Mouse (Mus musculus) forebrain, embryonic 12.5 days (tissue): Measurements from ENCODE around the gene 1810010D01Rik. TPM values are rescaled to one million over a fixed set of nuclear protein-coding genes. Genes with fewer than 3 reads are reported as not detected.

Experiments
- ATAC-seq: fragments of 200-750 bp; cut with Nextera tagmentation; 2 replicates; pipeline ENCODE4 v1.8.0; 2017; ENCODE audit warnings: moderate TSS enrichment; ENCODE audit not compliant: low FRiP score
- H3K27ac ChIP-seq: fragments of 300-500 bp; sonication (generic); 2 replicates; pipeline ENCODE4 v1.5.1; 2016; ENCODE audit warnings: mild to moderate bottlenecking
- H3K27me3 ChIP-seq: fragments of 300-500 bp; sonication (generic); 2 replicates; pipeline ENCODE4 v1.6.1; 2016; ENCODE audit warnings: mild to moderate bottlenecking
- H3K36me3 ChIP-seq: fragments of 300-500 bp; sonication (generic); replicated peaks from 2 replicates; pipeline ENCODE4 v1.6.1; 2016; ENCODE audit warnings: mild to moderate bottlenecking
- H3K4me1 ChIP-seq: fragments of 300-500 bp; sonication (generic); 2 replicates; pipeline ENCODE4 v1.6.1; 2016
- H3K4me2 ChIP-seq: fragments of 300-500 bp; sonication (generic); 2 replicates; pipeline ENCODE4 v1.6.1; 2016; ENCODE audit warnings: mild to moderate bottlenecking, moderate library complexity
- H3K4me3 ChIP-seq: fragments of 300-500 bp; sonication (generic); replicated peaks from 2 replicates; pipeline ENCODE4 v1.5.1; 2016; ENCODE audit warnings: mild to moderate bottlenecking
- H3K9ac ChIP-seq: fragments of 300-500 bp; sonication (generic); 2 replicates; pipeline ENCODE4 v1.6.1; 2016; ENCODE audit warnings: mild to moderate bottlenecking
- H3K9me3 ChIP-seq: fragments of 300-500 bp; sonication (generic); 2 replicates; pipeline ENCODE4 v1.6.1; 2016
- WGBS: fragments of 180-500 bp; shearing (Covaris S2); methylation state at CpG from one replicate; pipeline ENCODE4 v1.1.7; 2016; 5-methylcytosine and 5-hydroxymethylcytosine counted together
- polyA plus RNA-seq: library from polyadenylated mRNA; unstranded; fragments of >200 nt; fragmentation: Nextera tagmentation; extraction: Ambion mirVana; gene quantifications from 2 replicates; pipeline ENCODE4 v1.2.1, GENCODE M21; 2016

Gene 1810010D01Rik
- 0.59 and 0.91 TPM in 2 replicates for polyA plus RNA-seq

- no peak for ATAC-seq
- Histone ChIP-seq H3K9ac (no peak within 1 kb of the TSS), H3K36me3 (no peaks in the 10 kb centered on the region), H3K27ac (peak within 1 kb of the TSS; percentile 99), H3K4me2 (no peak within 1 kb of the TSS), H3K4me3 (no peak within 1 kb of the TSS), H3K4me1 (peaks cover 68% of the 10 kb centered on the region), H3K9me3 (no peaks in the 10 kb centered on the region), H3K27me3 (no peaks in the 10 kb centered on the region)
- 91% methylated on average over 4 of the region's 4 CpGs for WGBS
Measured at GRCm38 (mm10) chr7:145208006-145208405, at the start of gene 1810010D01Rik. Gene 1810010D01Rik (minus strand): TSS chr7:145208119.

- Histone ChIP-seq H3K36me3 (peaks cover 13% of the 10 kb centered on the region), H3K9me3 (no peaks in the 10 kb centered on the region), H3K27me3 (no peaks in the 10 kb centered on the region), H3K4me1 (0 out of 2 replicates have a peak, but pooled peaks cover 4% of the 10 kb centered on the region), H3K27ac (no peak overlapping the region), H3K9ac (no peak overlapping the region), H3K4me3 (no peak overlapping the region), H3K4me2 (no peak overlapping the region)
- no peak for ATAC-seq
- 86% methylated on average over 1 of the region's 1 CpGs for WGBS
Measured at GRCm38 (mm10) chr7:145256092-145256491, 48.2 kb upstream of the 1810010D01Rik start.

GRCm38 (mm10) chr7:145253986-145254630 lies 46.2 kb upstream of the 1810010D01Rik start:
- no peaks in the 10 kb centered on the region for H3K27me3 ChIP-seq
- H3K9ac ChIP-seq = no peak overlapping the region
- 68% methylated on average over 3 of the region's 3 CpGs for WGBS
- H3K9me3 ChIP-seq = no peaks in the 10 kb centered on the region
- H3K36me3 ChIP-seq = peaks cover 6% of the 10 kb centered on the region; the same call in 1 of the 2 replicates
- no peak overlapping the region for H3K4me3 ChIP-seq
- ATAC-seq = no peak
- H3K4me2 ChIP-seq = no peak overlapping the region
- H3K27ac ChIP-seq = no peak overlapping the region
- peaks cover 4% of the 10 kb centered on the region; the same call in 1 of the 2 replicates for H3K4me1 ChIP-seq

- Histone ChIP-seq H3K9ac (no peak overlapping the region), H3K4me1 (peaks cover 4% of the 10 kb centered on the region; the same call in 1 of the 2 replicates), H3K36me3 (peaks cover 6% of the 10 kb centered on the region; the same call in 1 of the 2 replicates), H3K27ac (no peak overlapping the region), H3K27me3 (no peaks in the 10 kb centered on the region), H3K4me2 (no peak overlapping the region), H3K9me3 (no peaks in the 10 kb centered on the region), H3K4me3 (no peak overlapping the region)
- WGBS = 25% methylated on average over 8 of the region's 8 CpGs
- ATAC-seq = peak; percentile 78
Measured at GRCm38 (mm10) chr7:145252715-145253476, 45.0 kb upstream of the 1810010D01Rik start.

- no peak overlapping the region for H3K4me2 ChIP-seq
- peaks cover 6% of the 10 kb centered on the region; the same call in 1 of the 2 replicates for H3K36me3 ChIP-seq
- WGBS = 81% methylated on average over 9 of the region's 9 CpGs
- H3K9me3 ChIP-seq = no peaks in the 10 kb centered on the region
- no peak overlapping the region for H3K27ac ChIP-seq
- H3K4me1 ChIP-seq = peaks cover 4% of the 10 kb centered on the region; the same call in 1 of the 2 replicates
- no peak overlapping the region for H3K9ac ChIP-seq
- no peaks in the 10 kb centered on the region for H3K27me3 ChIP-seq
- no peak for ATAC-seq
- no peak overlapping the region for H3K4me3 ChIP-seq
Measured at GRCm38 (mm10) chr7:145250225-145250624, 42.3 kb upstream of the 1810010D01Rik start.

- no peak overlapping the region for H3K4me2 ChIP-seq
- no peaks in the 10 kb centered on the region for H3K27me3 ChIP-seq
- no peak overlapping the region for H3K9ac ChIP-seq
- H3K27ac ChIP-seq = no peak overlapping the region
- no peak for ATAC-seq
- no peak overlapping the region for H3K4me3 ChIP-seq
- H3K4me1 ChIP-seq = peaks cover 4% of the 10 kb centered on the region; the same call in 1 of the 2 replicates
- no peaks in the 10 kb centered on the region for H3K36me3 ChIP-seq
- WGBS = 91% methylated on average over 2 of the region's 2 CpGs
- H3K9me3 ChIP-seq = no peaks in the 10 kb centered on the region
Measured at GRCm38 (mm10) chr7:145248911-145249310, 41.0 kb upstream of the 1810010D01Rik start.

GRCm38 (mm10) chr7:145242851-145243712 lies 35.2 kb upstream of the 1810010D01Rik start:
- ATAC-seq = peak; percentile 82
- Histone ChIP-seq H3K9ac (no peak overlapping the region), H3K4me3 (no peak overlapping the region), H3K4me1 (peaks cover 8% of the 10 kb centered on the region), H3K36me3 (no peaks in the 10 kb centered on the region), H3K9me3 (no peaks in the 10 kb centered on the region), H3K27me3 (0 out of 2 replicates have a peak, but pooled peaks cover 4% of the 10 kb centered on the region), H3K4me2 (no peak overlapping the region), H3K27ac (no peak overlapping the region)
- 15% methylated on average over 9 of the region's 9 CpGs for WGBS

GRCm38 (mm10) chr7:145242028-145242427 lies 34.1 kb upstream of the 1810010D01Rik start:
- ATAC-seq = no peak
- WGBS = 78% methylated on average over 9 of the region's 9 CpGs
- Histone ChIP-seq H3K9me3 (no peaks in the 10 kb centered on the region), H3K9ac (no peak overlapping the region), H3K4me3 (no peak overlapping the region), H3K27ac (no peak overlapping the region), H3K36me3 (no peaks in the 10 kb centered on the region), H3K27me3 (0 out of 2 replicates have a peak, but pooled peaks cover 4% of the 10 kb centered on the region), H3K4me2 (no peak overlapping the region), H3K4me1 (peaks cover 8% of the 10 kb centered on the region)

GRCm38 (mm10) chr7:145240929-145241328 lies 33.0 kb upstream of the 1810010D01Rik start:
- 87% methylated on average over 4 of the region's 4 CpGs for WGBS
- Histone ChIP-seq H3K27me3 (0 out of 2 replicates have a peak, but pooled peaks cover 4% of the 10 kb centered on the region), H3K36me3 (no peaks in the 10 kb centered on the region), H3K4me3 (no peak overlapping the region), H3K9me3 (no peaks in the 10 kb centered on the region), H3K9ac (no peak overlapping the region), H3K27ac (no peak overlapping the region), H3K4me1 (peaks cover 8% of the 10 kb centered on the region), H3K4me2 (no peak overlapping the region)
- no peak for ATAC-seq

- H3K9ac ChIP-seq = no peak overlapping the region
- H3K4me1 ChIP-seq = peaks cover 8% of the 10 kb centered on the region
- H3K27ac ChIP-seq = no peak overlapping the region
- H3K9me3 ChIP-seq = no peaks in the 10 kb centered on the region
- no peak overlapping the region for H3K4me3 ChIP-seq
- 78% methylated on average over 8 of the region's 8 CpGs for WGBS
- 0 out of 2 replicates have a peak, but pooled peaks cover 4% of the 10 kb centered on the region for H3K27me3 ChIP-seq
- H3K4me2 ChIP-seq = no peak overlapping the region
- ATAC-seq = no peak
- H3K36me3 ChIP-seq = no peaks in the 10 kb centered on the region
Measured at GRCm38 (mm10) chr7:145239736-145240505, 32.0 kb upstream of the 1810010D01Rik start.

GRCm38 (mm10) chr7:145239145-145239544 lies 31.2 kb upstream of the 1810010D01Rik start:
- Histone ChIP-seq H3K9me3 (no peaks in the 10 kb centered on the region), H3K36me3 (no peaks in the 10 kb centered on the region), H3K27ac (no peak overlapping the region), H3K4me3 (no peak overlapping the region), H3K9ac (no peak overlapping the region), H3K4me1 (peaks cover 8% of the 10 kb centered on the region), H3K4me2 (no peak overlapping the region), H3K27me3 (0 out of 2 replicates have a peak, but pooled peaks cover 4% of the 10 kb centered on the region)
- no peak for ATAC-seq
- 73% methylated on average over 6 of the region's 6 CpGs for WGBS
